Mouse (Mus musculus) frontal cortex, postnatal 25 days (tissue): ENCODE data around the gene Mprip.
"Not testable (repeated sequence)": the region's sequence is repeated elsewhere in the genome, so short reads cannot be mapped to it uniquely, and the experiment has no call there.

Source experiments
- DNase-seq, 2 experiments: peaks; one replicate each; pipeline ENCODE4 v3.0.0; 2022; ENCODE audit warnings: low spot score in 2 of 2

The Mprip gene

GRCm38 (mm10) chr11:59661005-59661404 lies at the start of gene Mprip:
TSS of gene Mprip (plus strand) at chr11:59661305.
- DNase-seq: no peak

GRCm38 (mm10) chr11:59611646-59612045 lies 49.5 kb upstream of the Mprip start:
- DNase-seq: no peak

GRCm38 (mm10) chr11:59614120-59614519 lies 47.0 kb upstream of the Mprip start:
- peak in 1 of 2 experiments; percentile 16 for DNase-seq

GRCm38 (mm10) chr11:59616986-59617385 lies 44.1 kb upstream of the Mprip start:
- not testable (repeated sequence) for DNase-seq

GRCm38 (mm10) chr11:59622214-59622613 lies 38.9 kb upstream of the Mprip start:
- DNase-seq: no peak

GRCm38 (mm10) chr11:59624017-59624630 lies 37.0 kb upstream of the Mprip start:
- DNase-seq: peak; percentile 19 to 37

GRCm38 (mm10) chr11:59626192-59626591 lies 34.9 kb upstream of the Mprip start:
- DNase-seq: no peak

- no peak for DNase-seq
These were observed 32.9 kb upstream of the Mprip start for GRCm38 (mm10) chr11:59628177-59628576.

GRCm38 (mm10) chr11:59629871-59630270 lies 31.2 kb upstream of the Mprip start:
- DNase-seq: no peak

- DNase-seq: no peak
These were observed 29.1 kb upstream of the Mprip start for GRCm38 (mm10) chr11:59631980-59632379.

- peak; percentile 27 to 32 for DNase-seq
These were observed 28.1 kb upstream of the Mprip start for GRCm38 (mm10) chr11:59633037-59633436.

GRCm38 (mm10) chr11:59634001-59634660 lies 27.0 kb upstream of the Mprip start:
- DNase-seq: no peak

- no peak for DNase-seq
These were observed 25.8 kb upstream of the Mprip start for GRCm38 (mm10) chr11:59635251-59635795.

GRCm38 (mm10) chr11:59635821-59636694 lies 25.0 kb upstream of the Mprip start:
- DNase-seq: no peak

GRCm38 (mm10) chr11:59636695-59637414 lies 24.2 kb upstream of the Mprip start:
- no peak for DNase-seq

GRCm38 (mm10) chr11:59639957-59640643 lies 21.0 kb upstream of the Mprip start:
- no peak for DNase-seq

GRCm38 (mm10) chr11:59641227-59641626 lies 19.9 kb upstream of the Mprip start:
- no peak for DNase-seq

- no peak for DNase-seq
These were observed 18.7 kb upstream of the Mprip start for GRCm38 (mm10) chr11:59642420-59642819.

GRCm38 (mm10) chr11:59645036-59645435 lies 16.1 kb upstream of the Mprip start:
- no peak for DNase-seq

- DNase-seq: no peak
These were observed 12.0 kb upstream of the Mprip start for GRCm38 (mm10) chr11:59649058-59649457.

- DNase-seq: no peak
These were observed 8.1 kb upstream of the Mprip start for GRCm38 (mm10) chr11:59653003-59653402.
